Mouse (Mus musculus): Measurements from ENCODE around the gene Olfr218. TPM values are rescaled to one million over a fixed set of nuclear protein-coding genes. Genes with fewer than 3 reads are reported as not detected.
"Not testable (repeated sequence)": the region's sequence is repeated elsewhere in the genome, so short reads cannot be mapped to it uniquely, and the experiment has no call there.

Gene Olfr218
- total RNA-seq (2022) = not detected

GRCm38 (mm10) chr1:173197508-173197907 lies at the start of gene Olfr218:
Olfr218 (plus strand) TSS chr1:173197808.
- DNase-seq (ENCODE audit: low spot score in 2 of 2) = no peak

- no peak for DNase-seq (ENCODE audit: low spot score in 2 of 2)
These were observed 23.3 kb upstream of the Olfr218 start for GRCm38 (mm10) chr1:173174154-173174842.

- no peak for DNase-seq (ENCODE audit: low spot score in 2 of 2)
These were observed 7.1 kb upstream of the Olfr218 start, which contains the start of gene Olfr1406 for GRCm38 (mm10) chr1:173190540-173190939. Olfr1406 (minus strand) TSS chr1:173190640.

- DNase-seq (ENCODE audit: low spot score in 2 of 2) = no peak
These were observed 5.5 kb upstream of the Olfr218 start for GRCm38 (mm10) chr1:173192059-173192458.

GRCm38 (mm10) chr1:173196359-173196758 lies 1.2 kb upstream of the Olfr218 start:
- no peak for DNase-seq (ENCODE audit: low spot score in 2 of 2)

GRCm38 (mm10) chr1:173212092-173212491 lies 14.5 kb downstream of the Olfr218 start, which contains the start of gene Olfr1404:
Olfr1404 (plus strand) TSS chr1:173212392.
- DNase-seq (ENCODE audit: low spot score in 2 of 2) = no peak

- no peak for DNase-seq (ENCODE audit: low spot score in 2 of 2)
These were observed 18.9 kb downstream of the Olfr218 start for GRCm38 (mm10) chr1:173216481-173216880.

- DNase-seq (ENCODE audit: low spot score in 2 of 2) = no peak
These were observed 29.5 kb downstream of the Olfr218 start, which contains the start of gene Fcer1a for GRCm38 (mm10) chr1:173227081-173227480. Fcer1a (minus strand) TSS chr1:173227214.

GRCm38 (mm10) chr1:173237004-173237403 lies 39.4 kb downstream of the Olfr218 start:
- not testable (repeated sequence) for DNase-seq (ENCODE audit: low spot score in 2 of 2)

GRCm38 (mm10) chr1:173249888-173250287 lies 52.3 kb downstream of the Olfr218 start:
- DNase-seq (ENCODE audit: low spot score in 2 of 2) = no peak

Other genes starting within 250 kb of the Olfr218 start
- gene Olfr16, start 247.4 kb upstream of the Olfr218 start, total RNA-seq (2022) = not detected
- not detected for gene Olfr1408, start 60.4 kb upstream of the Olfr218 start, total RNA-seq (2022)
- gene Olfr1406, start 7.2 kb upstream of the Olfr218 start, total RNA-seq (2022) = not detected
- gene Olfr1404, start 14.6 kb downstream of the Olfr218 start, total RNA-seq (2022) = not detected
- gene Fcer1a, start 29.4 kb downstream of the Olfr218 start, total RNA-seq (2022) = under 1 TPM in 1 of 4 experiments, not detected in 3; 0.29 TPM
- not detected for gene Olfr418, start 68.2 kb downstream of the Olfr218 start, total RNA-seq (2022)
- not detected for gene Mptx2, start 80.0 kb downstream of the Olfr218 start, total RNA-seq (2022)
- 1 to 10 TPM; 1.3 to 2.9 (median 1.9) TPM for gene Ackr1, start 135.9 kb downstream of the Olfr218 start, total RNA-seq (2022)
- gene Aim2, start 153.1 kb downstream of the Olfr218 start, total RNA-seq (2022) = under 1 TPM in 1 of 4 experiments, not detected in 3; 0.58 TPM
- 1 to 10 TPM; 4.2 to 6.8 (median 6.2) TPM for gene Cadm3, start 169.9 kb downstream of the Olfr218 start, total RNA-seq (2022)

All from gastrocnemius, adult 8-10 months (tissue).